ENCODE assay signal across 13 mouse cellular contexts in the genomic region with DNA sequence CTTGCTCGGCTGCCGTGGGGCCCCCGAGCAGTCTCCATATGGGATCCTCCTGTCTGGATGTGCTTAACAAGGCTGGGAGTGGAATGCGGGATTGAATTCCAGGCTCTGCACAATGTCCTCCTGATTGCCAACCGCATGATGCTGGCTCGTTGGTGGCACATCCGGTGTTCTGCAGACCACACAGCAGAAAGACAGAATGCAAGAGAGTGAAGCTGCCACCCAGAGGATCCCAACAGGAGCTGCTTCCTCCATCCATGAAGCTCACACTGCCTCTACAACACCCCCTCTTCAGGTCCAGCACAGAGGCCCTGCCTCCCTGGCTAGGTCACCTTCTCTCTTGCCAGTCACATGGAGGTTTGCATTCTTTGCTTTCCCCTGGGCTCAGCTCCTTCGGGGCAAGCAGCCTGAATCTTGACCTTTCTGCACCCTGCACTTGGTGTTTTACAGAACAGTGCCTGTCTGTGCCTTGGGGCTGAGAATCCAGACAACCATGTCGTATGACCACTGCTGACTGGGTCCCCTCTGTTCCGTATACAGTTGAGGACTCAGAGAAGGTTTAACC. TPM values are rescaled to one million over a fixed set of nuclear protein-coding genes. Genes with fewer than 3 reads are reported as not detected.
DNase-seq lines count a peak whose midpoint lies in the region; ATAC-seq lines count a peak whose summit lies in the region.
"Had no signal": no experiment of that assay in that cellular context is flagged by ENCODE, and none has a peak within 500 bp of the region (broad histone marks: within the 10 kb centered on the region; RNA-seq: fewer than 3 reads in every experiment).

No protein-coding gene starts in this region.

- 32% methylated on average over 10 of the region's 10 CpGs for WGBS in intestine, embryonic 14.5 days
- 49% methylated on average over 10 of the region's 10 CpGs for WGBS in intestine, embryonic 16.5 days
- 74% methylated on average over 10 of the region's 10 CpGs for WGBS in midbrain, embryonic 10.5 days
- WGBS in midbrain, embryonic 13.5 days = 87% methylated on average over 10 of the region's 10 CpGs
- 32% methylated on average over 10 of the region's 10 CpGs for WGBS in embryonic facial prominence, embryonic 15.5 days

- no peaks in the 10 kb centered on the region for H3K9me3 ChIP-seq in intestine, embryonic 14.5 days (ENCODE audit: control insufficient read depth, low read length)
- no peaks in the 10 kb centered on the region for H3K9me3 ChIP-seq in intestine, embryonic 16.5 days (ENCODE audit: control insufficient read depth, low read length)
- no peaks in the 10 kb centered on the region for H3K9me3 ChIP-seq in midbrain, embryonic 10.5 days (replicated peaks)
- no peaks in the 10 kb centered on the region for H3K9me3 ChIP-seq in midbrain, embryonic 13.5 days
- no peaks in the 10 kb centered on the region for H3K9me3 ChIP-seq in embryonic facial prominence, embryonic 15.5 days (replicated peaks)
- H3K9me3 ChIP-seq: embryonic facial prominence, embryonic 12.5 days; liver, embryonic 12.5 days; midbrain, embryonic 15.5 days had no signal

- H3K27me3 ChIP-seq in intestine, embryonic 14.5 days (replicated peaks; ENCODE audit: control insufficient read depth, insufficient read depth, low read length) = no peaks in the 10 kb centered on the region
- no peaks in the 10 kb centered on the region for H3K27me3 ChIP-seq in intestine, embryonic 16.5 days (replicated peaks; ENCODE audit: control insufficient read depth, insufficient read depth, low read length)
- H3K27me3 ChIP-seq in midbrain, embryonic 10.5 days (ENCODE audit: low read depth, poor library complexity, severe bottlenecking) = no peaks in the 10 kb centered on the region
- H3K27me3 ChIP-seq in midbrain, embryonic 13.5 days = no peaks in the 10 kb centered on the region
- H3K27me3 ChIP-seq in embryonic facial prominence, embryonic 15.5 days = no peaks in the 10 kb centered on the region
- H3K27me3 ChIP-seq: embryonic facial prominence, embryonic 12.5 days; liver, embryonic 12.5 days; midbrain, embryonic 15.5 days had no signal

- no peak overlapping the region for H3K27ac ChIP-seq in intestine, embryonic 14.5 days (ENCODE audit: low read depth)
- no peak overlapping the region for H3K27ac ChIP-seq in intestine, embryonic 16.5 days (ENCODE audit: low read length)
- 0 out of 2 replicates have a peak overlapping the region, but pooled peaks have one; percentile 23 for H3K27ac ChIP-seq in midbrain, embryonic 10.5 days (replicated peaks)
- H3K27ac ChIP-seq in midbrain, embryonic 13.5 days = no peak overlapping the region
- peak overlapping the region; percentile 17; the same call in 1 of the 2 replicates for H3K27ac ChIP-seq in embryonic facial prominence, embryonic 15.5 days (replicated peaks)
- H3K27ac ChIP-seq: embryonic facial prominence, embryonic 12.5 days; liver, embryonic 12.5 days; midbrain, embryonic 15.5 days had no signal

- H3K4me2 ChIP-seq in intestine, embryonic 14.5 days (ENCODE audit: low read length) = no peak overlapping the region
- H3K4me2 ChIP-seq in intestine, embryonic 16.5 days (ENCODE audit: low read depth, low read length) = no peak overlapping the region
- H3K4me2 ChIP-seq in midbrain, embryonic 13.5 days (replicated peaks) = no peak overlapping the region
- H3K4me2 ChIP-seq in embryonic facial prominence, embryonic 15.5 days (replicated peaks) = no peak overlapping the region
- H3K4me2 ChIP-seq: embryonic facial prominence, embryonic 12.5 days; liver, embryonic 12.5 days; midbrain, embryonic 15.5 days had no signal

- H3K9ac ChIP-seq in intestine, embryonic 14.5 days (ENCODE audit: low read length) = no peak overlapping the region
- no peak overlapping the region for H3K9ac ChIP-seq in intestine, embryonic 16.5 days (ENCODE audit: low read depth, low read length)
- H3K9ac ChIP-seq in midbrain, embryonic 13.5 days (replicated peaks) = no peak overlapping the region
- no peak overlapping the region for H3K9ac ChIP-seq in embryonic facial prominence, embryonic 15.5 days
- H3K9ac ChIP-seq: embryonic facial prominence, embryonic 12.5 days; liver, embryonic 12.5 days; midbrain, embryonic 15.5 days had no signal

- H3K4me3 ChIP-seq in intestine, embryonic 14.5 days (ENCODE audit: low read depth, low read length) = no peak overlapping the region
- H3K4me3 ChIP-seq in intestine, embryonic 16.5 days (ENCODE audit: low read length) = no peak overlapping the region
- H3K4me3 ChIP-seq in midbrain, embryonic 10.5 days = no peak overlapping the region
- no peak overlapping the region for H3K4me3 ChIP-seq in midbrain, embryonic 13.5 days (replicated peaks)
- H3K4me3 ChIP-seq in embryonic facial prominence, embryonic 15.5 days (replicated peaks) = no peak overlapping the region
- H3K4me3 ChIP-seq: embryonic facial prominence, embryonic 12.5 days; liver, embryonic 12.5 days; midbrain, embryonic 15.5 days had no signal

- DNase-seq in intestine, embryonic 14.5 days (ENCODE audit: low spot score) = peak; percentile 50
- no peak for DNase-seq in midbrain, embryonic 10.5 days (ENCODE audit: low spot score)
- DNase-seq in testis, postnatal 14 days (ENCODE audit: low spot score) = no peak
- DNase-seq: adrenal gland, adult 2 months; cerebellum, adult 11 months had no signal

- 0 out of 2 replicates have a peak, but pooled peaks cover 7% of the 10 kb centered on the region for H3K4me1 ChIP-seq in intestine, embryonic 14.5 days (replicated peaks; ENCODE audit: control insufficient read depth, insufficient read depth, low read length)
- H3K4me1 ChIP-seq in intestine, embryonic 16.5 days (ENCODE audit: control insufficient read depth, insufficient read depth, low read length) = no peaks in the 10 kb centered on the region
- H3K4me1 ChIP-seq in midbrain, embryonic 10.5 days = no peaks in the 10 kb centered on the region
- H3K4me1 ChIP-seq in midbrain, embryonic 13.5 days (replicated peaks) = no peaks in the 10 kb centered on the region
- H3K4me1 ChIP-seq in embryonic facial prominence, embryonic 15.5 days = peaks cover 14% of the 10 kb centered on the region
- H3K4me1 ChIP-seq: liver, embryonic 12.5 days had no signal

- 0 out of 2 replicates have a peak, but pooled peaks have one; percentile 40 for ATAC-seq in intestine, embryonic 14.5 days (replicated peaks; ENCODE audit: low FRiP score, low TSS enrichment, low read depth)
- no peak for ATAC-seq in intestine, embryonic 16.5 days
- ATAC-seq in midbrain, embryonic 13.5 days = no peak
- ATAC-seq in embryonic facial prominence, embryonic 15.5 days (ENCODE audit: insufficient number of reproducible peaks, low FRiP score, low TSS enrichment, low read depth) = peak; percentile 75
- ATAC-seq in CD4-positive, CD25-positive, alpha-beta regulatory T cell, adult 4 months = no peak
- ATAC-seq: liver, embryonic 12.5 days; midbrain, embryonic 15.5 days had no signal

- no peaks in the 10 kb centered on the region for H3K36me3 ChIP-seq in intestine, embryonic 14.5 days (ENCODE audit: control insufficient read depth, insufficient read depth, low read length)
- no peaks in the 10 kb centered on the region for H3K36me3 ChIP-seq in intestine, embryonic 16.5 days (ENCODE audit: control insufficient read depth, insufficient read depth, low read length)
- H3K36me3 ChIP-seq in midbrain, embryonic 10.5 days = no peaks in the 10 kb centered on the region
- H3K36me3 ChIP-seq in midbrain, embryonic 13.5 days = no peaks in the 10 kb centered on the region
- no peaks in the 10 kb centered on the region for H3K36me3 ChIP-seq in embryonic facial prominence, embryonic 15.5 days
- H3K36me3 ChIP-seq: embryonic facial prominence, embryonic 12.5 days; G1E; liver, embryonic 12.5 days; midbrain, embryonic 15.5 days had no signal

RNA-seq across cellular contexts. Expression of gene Mcfd2, which starts 39.6 kb away (rescaled TPM):
- polyA plus RNA-seq in intestine, embryonic 14.5 days (2014; fragmentation: Nextera tagmentation; extraction: Ambion mirVana) = 87.9 and 93.9 TPM in 2 replicates
- 150 and 184 TPM in 2 replicates for polyA plus RNA-seq in intestine, embryonic 16.5 days (2015; fragmentation: Nextera tagmentation; extraction: Ambion mirVana)
- 79.7 and 86.6 TPM in 2 replicates for polyA plus RNA-seq in midbrain, embryonic 10.5 days (2016; fragmentation: Nextera tagmentation; extraction: Ambion mirVana)
- 52.6 and 54.7 TPM in 2 replicates for polyA plus RNA-seq in midbrain, embryonic 13.5 days (2015; fragmentation: Nextera tagmentation; extraction: Ambion mirVana)
- polyA plus RNA-seq in embryonic facial prominence, embryonic 15.5 days (2015; fragmentation: Nextera tagmentation; extraction: Ambion mirVana) = 102 and 104 TPM in 2 replicates
- polyA plus RNA-seq in CD4-positive, CD25-positive, alpha-beta regulatory T cell, adult 4 months (2017; shearing (Covaris generic)) = 10 to 100 TPM; 34.0 to 43.8 TPM

RNA-seq across cellular contexts. Expression of gene Ttc7, which starts 56.5 kb away (rescaled TPM):
- polyA plus RNA-seq in intestine, embryonic 14.5 days (2014; fragmentation: Nextera tagmentation; extraction: Ambion mirVana) = 11.2 and 11.9 TPM in 2 replicates
- polyA plus RNA-seq in intestine, embryonic 16.5 days (2015; fragmentation: Nextera tagmentation; extraction: Ambion mirVana) = 21.7 and 27.1 TPM in 2 replicates
- 3.5 and 5.4 TPM in 2 replicates for polyA plus RNA-seq in midbrain, embryonic 10.5 days (2016; fragmentation: Nextera tagmentation; extraction: Ambion mirVana)
- polyA plus RNA-seq in midbrain, embryonic 13.5 days (2015; fragmentation: Nextera tagmentation; extraction: Ambion mirVana) = 2.8 and 4.3 TPM in 2 replicates
- polyA plus RNA-seq in embryonic facial prominence, embryonic 15.5 days (2015; fragmentation: Nextera tagmentation; extraction: Ambion mirVana) = 14.5 and 17.3 TPM in 2 replicates
- 10 to 100 TPM; 13.5 to 19.3 TPM for polyA plus RNA-seq in CD4-positive, CD25-positive, alpha-beta regulatory T cell, adult 4 months (2017; shearing (Covaris generic))

Comparison
In these comparisons a context has a peak if more than half of its experiments do, and no peak if none do; other contexts are left out.
1. ATAC-seq: peak in intestine, embryonic 14.5 days (single experiment) and embryonic facial prominence, embryonic 15.5 days (single experiment); none in intestine, embryonic 16.5 days (single experiment), midbrain, embryonic 13.5 days (single experiment) and CD4-positive, CD25-positive, alpha-beta regulatory T cell, adult 4 months (single experiment).
2. H3K27ac ChIP-seq: peak in midbrain, embryonic 10.5 days (single experiment) and embryonic facial prominence, embryonic 15.5 days (single experiment); none in intestine, embryonic 14.5 days (single experiment), intestine, embryonic 16.5 days (single experiment) and midbrain, embryonic 13.5 days (single experiment).